Mouse (Mus musculus): Measurements from ENCODE around the gene Plac9a.

- TF ChIP-seq GATA1 (IDR thresholded peaks at IDR 0.05; ENCODE audit: borderline replicate concordance, low read length) (no peak), FLI1 (IDR thresholded peaks at IDR 0.05; ENCODE audit: low read length) (no peak)
These were observed 40.9 kb downstream of the Plac9a start for GRCm38 (mm10) chr14:25861771-25862530.

All from megakaryocyte, embryonic 14.5 days (primary cell).